Mouse (Mus musculus) ES-Bruce4 (cell line): Measurements from ENCODE around the gene Syne3. TPM values are rescaled to one million over a fixed set of nuclear protein-coding genes. Genes with fewer than 3 reads are reported as not detected.

ENCODE experiments used
- H3K27ac ChIP-seq: 2 replicates; pipeline ENCODE4 v1.5.1; 2012; ENCODE audit warnings: low read length, inconsistent platforms; ENCODE audit not compliant: insufficient read depth
- H3K27me3 ChIP-seq: 2 replicates; pipeline ENCODE4 v1.6.1; 2012; ENCODE audit warnings: mild to moderate bottlenecking, low read length, inconsistent platforms; ENCODE audit not compliant: control insufficient read depth, poor library complexity, insufficient read depth, severe bottlenecking
- H3K36me3 ChIP-seq: 2 replicates; pipeline ENCODE4 v1.6.1; 2012; ENCODE audit warnings: inconsistent platforms, mild to moderate bottlenecking, low read length, moderate library complexity; ENCODE audit not compliant: control insufficient read depth, poor library complexity, insufficient read depth, severe bottlenecking
- H3K4me1 ChIP-seq: one replicate; pipeline ENCODE4 v1.8.1; 2011; ENCODE audit warnings: low read length; ENCODE audit not compliant: control insufficient read depth, insufficient read depth
- H3K4me3 ChIP-seq: 2 replicates; pipeline ENCODE4 v1.5.1; 2011; ENCODE audit warnings: low read depth, mild to moderate bottlenecking, low read length
- H3K9ac ChIP-seq: 2 replicates; pipeline ENCODE4 v1.6.1; 2012; ENCODE audit warnings: low read depth, mild to moderate bottlenecking, inconsistent platforms; ENCODE audit not compliant: poor library complexity, severe bottlenecking
- H3K9me3 ChIP-seq: replicated peaks from 2 replicates; pipeline ENCODE4 v1.6.1; 2012; ENCODE audit warnings: mild to moderate bottlenecking, low read length, inconsistent platforms; ENCODE audit not compliant: control insufficient read depth, poor library complexity, insufficient read depth, severe bottlenecking
- CTCF ChIP-seq: IDR thresholded peaks from one replicate; pipeline ENCODE4 v1.8.1; 2011; ENCODE audit warnings: low read depth, low read length
- EP300 ChIP-seq: IDR thresholded peaks from 2 replicates; pipeline ENCODE4 v1.6.1; 2011; ENCODE audit warnings: low read depth, low read length; ENCODE audit not compliant: insufficient read depth
- POLR2A ChIP-seq: IDR thresholded peaks from one replicate; pipeline ENCODE4 v1.8.1; 2011; ENCODE audit warnings: low read length; ENCODE audit not compliant: insufficient read depth
- polyA plus RNA-seq: library from polyadenylated mRNA; stranded (reverse); fragments of >200 nt; gene quantifications from 2 replicates; pipeline ENCODE4 v1.2.4, GENCODE M21; 2011; ENCODE audit warnings: low read depth; ENCODE audit not compliant: missing spikeins, insufficient read depth, insufficient read length

The Syne3 gene
- polyA plus RNA-seq, 1 experiment, result 1.2 TPM

- H3K27me3 ChIP-seq, result no peaks in the 10 kb centered on the region
- H3K4me1 ChIP-seq, result peaks cover 25% of the 10 kb centered on the region
- no peak overlapping the region for H3K9ac ChIP-seq
- no peaks in the 10 kb centered on the region for H3K9me3 ChIP-seq
- no peak overlapping the region for H3K27ac ChIP-seq
- TF ChIP-seq POLR2A, result no peak
- TF ChIP-seq EP300, result no peak
- TF ChIP-seq CTCF, result no peak
- no peak overlapping the region for H3K4me3 ChIP-seq
- no peaks in the 10 kb centered on the region for H3K36me3 ChIP-seq
These were observed 5.9 kb downstream of the Syne3 start for GRCm38 (mm10) chr12:105003715-105004114.

DNA sequence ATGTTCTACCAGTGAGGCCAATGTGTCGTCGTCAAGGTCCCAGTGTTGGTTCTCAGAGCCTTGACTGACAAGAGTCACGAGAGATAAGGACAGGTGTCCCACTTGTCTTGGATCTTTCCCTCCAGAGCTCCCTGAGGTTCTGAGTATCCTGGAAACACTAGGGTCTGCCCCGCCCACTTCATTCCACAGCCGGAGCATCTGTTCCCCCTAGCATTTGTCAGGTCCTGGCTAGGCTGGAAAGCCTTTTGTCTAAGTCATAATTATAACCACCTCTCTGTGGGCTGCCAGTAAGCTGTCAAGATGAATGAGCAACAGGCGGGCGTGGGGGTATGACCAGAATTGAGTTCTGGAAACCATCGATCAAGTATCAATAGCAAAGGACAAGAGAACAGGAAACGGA, 6.5 kb downstream of the Syne3 start:
- H3K36me3 ChIP-seq, result no peaks in the 10 kb centered on the region
- no peaks in the 10 kb centered on the region for H3K27me3 ChIP-seq
- H3K9me3 ChIP-seq, result no peaks in the 10 kb centered on the region
- H3K4me3 ChIP-seq, result no peak overlapping the region
- H3K4me1 ChIP-seq, result peaks cover 26% of the 10 kb centered on the region
- H3K9ac ChIP-seq, result no peak overlapping the region
- TF ChIP-seq CTCF (no peak), POLR2A (no peak), EP300 (no peak)
- H3K27ac ChIP-seq, result no peak overlapping the region

- no peaks in the 10 kb centered on the region for H3K27me3 ChIP-seq
These were observed 7.1 kb downstream of the Syne3 start for GRCm38 (mm10) chr12:105002340-105003132.

GRCm38 (mm10) chr12:105001317-105001716, 8.3 kb downstream of the Syne3 start:
- H3K36me3 ChIP-seq, result no peaks in the 10 kb centered on the region
- H3K4me3 ChIP-seq, result no peak overlapping the region
- no peaks in the 10 kb centered on the region for H3K9me3 ChIP-seq
- H3K27ac ChIP-seq, result no peak overlapping the region
- peaks cover 23% of the 10 kb centered on the region for H3K4me1 ChIP-seq
- no peaks in the 10 kb centered on the region for H3K27me3 ChIP-seq
- no peak for TF ChIP-seq POLR2A
- no peak for TF ChIP-seq CTCF
- no peak for TF ChIP-seq EP300
- H3K9ac ChIP-seq, result no peak overlapping the region

More at GRCm38 (mm10) chr12:105002340-105003132, 7.1 kb downstream of the Syne3 start:
- H3K4me1 ChIP-seq, result peaks cover 26% of the 10 kb centered on the region
- no peaks in the 10 kb centered on the region for H3K36me3 ChIP-seq
- H3K9ac ChIP-seq, result no peak overlapping the region
- no peak overlapping the region for H3K4me3 ChIP-seq
- TF ChIP-seq POLR2A (no peak), CTCF (peak; percentile 24)
- H3K9me3 ChIP-seq, result no peaks in the 10 kb centered on the region
- no peak overlapping the region for H3K27ac ChIP-seq

- Histone ChIP-seq H3K4me1 (peaks cover 22% of the 10 kb centered on the region), H3K9me3 (no peaks in the 10 kb centered on the region), H3K27ac (no peak overlapping the region), H3K9ac (no peak overlapping the region), H3K36me3 (no peaks in the 10 kb centered on the region), H3K4me3 (no peak overlapping the region), H3K27me3 (no peaks in the 10 kb centered on the region)
- TF ChIP-seq EP300 (no peak), CTCF (no peak), POLR2A (no peak)
These were observed 8.9 kb downstream of the Syne3 start for GRCm38 (mm10) chr12:105000487-105001283.

GRCm38 (mm10) chr12:104999171-104999570, 10.4 kb downstream of the Syne3 start:
- no peak for TF ChIP-seq CTCF
- peak; percentile 92 for TF ChIP-seq EP300
- TF ChIP-seq POLR2A, result no peak
- Histone ChIP-seq H3K36me3 (no peaks in the 10 kb centered on the region), H3K9ac (no peak overlapping the region), H3K9me3 (no peaks in the 10 kb centered on the region), H3K27me3 (no peaks in the 10 kb centered on the region), H3K4me1 (peaks cover 18% of the 10 kb centered on the region), H3K27ac (peak overlapping the region; percentile 14; the same call in 1 of the 2 replicates), H3K4me3 (no peak overlapping the region)
